Mouse (Mus musculus): Measurements from ENCODE around the gene Otulin. TPM values are rescaled to one million over a fixed set of nuclear protein-coding genes. Genes with fewer than 3 reads are reported as not detected.

Otulin gene
- polyA plus RNA-seq, 1 experiment from 2014 or later, result 12.3 TPM

DNA sequence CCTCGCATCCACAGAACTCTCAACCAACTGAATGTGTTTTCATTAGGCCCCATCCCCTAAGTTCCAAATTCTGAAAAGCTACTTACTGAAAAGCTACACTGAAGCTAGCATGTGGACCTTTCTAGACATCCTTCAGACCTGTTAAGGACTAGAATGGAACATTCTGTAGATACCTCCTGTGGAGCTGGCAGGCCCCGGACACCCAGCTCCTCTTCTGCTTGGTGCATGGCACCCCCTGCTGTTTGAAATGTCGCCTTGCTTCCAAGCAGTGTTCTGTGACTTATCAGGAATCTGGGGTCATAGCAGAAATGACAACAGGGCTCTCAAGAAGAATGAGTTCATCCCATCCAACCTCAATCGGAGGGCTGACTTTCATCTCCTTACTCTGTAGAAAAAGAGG lies 47.5 kb downstream of the Otulin start:
- Histone ChIP-seq H3K27me3 (replicated peaks; ENCODE audit: control insufficient read depth, insufficient read depth, low read length) (no peaks in the 10 kb centered on the region), H3K9me3 (ENCODE audit: control insufficient read depth, low read length) (no peaks in the 10 kb centered on the region), H3K9ac (ENCODE audit: low read depth, low read length) (no peak overlapping the region), H3K27ac (ENCODE audit: low read depth, low read length) (no peak overlapping the region), H3K4me2 (ENCODE audit: low read length) (no peak overlapping the region), H3K4me1 (ENCODE audit: control insufficient read depth, insufficient read depth, low read depth, low read length) (peaks cover 6% of the 10 kb centered on the region; the same call in 1 of the 2 replicates), H3K4me3 (ENCODE audit: low read length) (no peak overlapping the region), H3K36me3 (ENCODE audit: control insufficient read depth, insufficient read depth, low read length) (peaks cover 3% of the 10 kb centered on the region)
- peak; percentile 55; the same call in 1 of the 2 replicates for ATAC-seq
- 77% methylated on average over 4 of the region's 4 CpGs for WGBS

GRCm38 (mm10) chr15:27582428-27582827 lies 48.1 kb downstream of the Otulin start:
- 0 out of 2 replicates have a peak, but pooled peaks cover 5% of the 10 kb centered on the region for H3K4me1 ChIP-seq (ENCODE audit: control insufficient read depth, insufficient read depth, low read depth, low read length)
- H3K9ac ChIP-seq (ENCODE audit: low read depth, low read length), result no peak overlapping the region
- WGBS, result 85% methylated on average over 3 of the region's 3 CpGs
- no peak overlapping the region for H3K27ac ChIP-seq (ENCODE audit: low read depth, low read length)
- H3K4me2 ChIP-seq (ENCODE audit: low read length), result no peak overlapping the region
- ATAC-seq, result no peak
- H3K36me3 ChIP-seq (ENCODE audit: control insufficient read depth, insufficient read depth, low read length), result peaks cover 3% of the 10 kb centered on the region
- no peaks in the 10 kb centered on the region for H3K27me3 ChIP-seq (replicated peaks; ENCODE audit: control insufficient read depth, insufficient read depth, low read length)
- H3K4me3 ChIP-seq (ENCODE audit: low read length), result no peak overlapping the region
- no peaks in the 10 kb centered on the region for H3K9me3 ChIP-seq (ENCODE audit: control insufficient read depth, low read length)

GRCm38 (mm10) chr15:27581640-27582039 lies 48.9 kb downstream of the Otulin start:
- Histone ChIP-seq H3K4me3 (ENCODE audit: low read length) (no peak overlapping the region), H3K36me3 (ENCODE audit: control insufficient read depth, insufficient read depth, low read length) (peaks cover 3% of the 10 kb centered on the region), H3K27me3 (replicated peaks; ENCODE audit: control insufficient read depth, insufficient read depth, low read length) (no peaks in the 10 kb centered on the region), H3K9me3 (ENCODE audit: control insufficient read depth, low read length) (no peaks in the 10 kb centered on the region), H3K27ac (ENCODE audit: low read depth, low read length) (no peak overlapping the region), H3K9ac (ENCODE audit: low read depth, low read length) (no peak overlapping the region), H3K4me1 (ENCODE audit: control insufficient read depth, insufficient read depth, low read depth, low read length) (0 out of 2 replicates have a peak, but pooled peaks cover 5% of the 10 kb centered on the region), H3K4me2 (ENCODE audit: low read length) (no peak overlapping the region)
- WGBS, result 15% methylated on average over 3 of the region's 3 CpGs
- 0 out of 2 replicates have a peak, but pooled peaks have one; percentile 24 for ATAC-seq

GRCm38 (mm10) chr15:27580771-27581170 lies 49.7 kb downstream of the Otulin start:
- WGBS, result 56% methylated on average over 2 of the region's 2 CpGs
- Histone ChIP-seq H3K27ac (ENCODE audit: low read depth, low read length) (no peak overlapping the region), H3K36me3 (ENCODE audit: control insufficient read depth, insufficient read depth, low read length) (peaks cover 3% of the 10 kb centered on the region), H3K4me2 (ENCODE audit: low read length) (no peak overlapping the region), H3K4me3 (ENCODE audit: low read length) (no peak overlapping the region), H3K4me1 (ENCODE audit: control insufficient read depth, insufficient read depth, low read depth, low read length) (0 out of 2 replicates have a peak, but pooled peaks cover 9% of the 10 kb centered on the region), H3K9ac (ENCODE audit: low read depth, low read length) (no peak overlapping the region), H3K27me3 (replicated peaks; ENCODE audit: control insufficient read depth, insufficient read depth, low read length) (no peaks in the 10 kb centered on the region), H3K9me3 (ENCODE audit: control insufficient read depth, low read length) (no peaks in the 10 kb centered on the region)
- ATAC-seq, result no peak

DNA sequence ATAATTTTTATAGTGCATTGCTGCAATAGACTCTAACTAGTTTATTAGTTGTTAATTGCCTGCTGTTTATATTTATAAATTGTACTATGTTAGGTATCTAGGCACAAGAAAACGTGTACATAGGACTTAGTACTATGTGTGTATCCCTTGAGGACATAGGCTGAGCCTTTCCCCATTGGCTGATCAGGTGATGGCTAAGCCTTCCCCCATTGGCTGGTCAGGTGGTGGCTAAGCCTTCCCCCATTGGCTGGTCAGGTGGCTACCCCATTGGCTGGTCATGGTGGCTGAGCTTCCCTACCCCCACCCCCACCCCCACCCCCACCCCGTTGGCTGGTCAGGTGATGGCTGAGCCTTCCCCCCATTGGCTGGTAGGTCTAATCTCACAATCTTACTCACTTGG lies 50.6 kb downstream of the Otulin start:
- no peak overlapping the region for H3K27ac ChIP-seq (ENCODE audit: low read depth, low read length)
- no peak overlapping the region for H3K4me3 ChIP-seq (ENCODE audit: low read length)
- 88% methylated on average over 2 of the region's 2 CpGs for WGBS
- H3K4me1 ChIP-seq (ENCODE audit: control insufficient read depth, insufficient read depth, low read depth, low read length), result 0 out of 2 replicates have a peak, but pooled peaks cover 9% of the 10 kb centered on the region
- H3K4me2 ChIP-seq (ENCODE audit: low read length), result no peak overlapping the region
- no peak overlapping the region for H3K9ac ChIP-seq (ENCODE audit: low read depth, low read length)
- no peak for ATAC-seq
- peaks cover 3% of the 10 kb centered on the region for H3K36me3 ChIP-seq (ENCODE audit: control insufficient read depth, insufficient read depth, low read length)
- H3K9me3 ChIP-seq (ENCODE audit: control insufficient read depth, low read length), result no peaks in the 10 kb centered on the region
- no peaks in the 10 kb centered on the region for H3K27me3 ChIP-seq (replicated peaks; ENCODE audit: control insufficient read depth, insufficient read depth, low read length)

GRCm38 (mm10) chr15:27578918-27579317 lies 51.6 kb downstream of the Otulin start:
- H3K27me3 ChIP-seq (replicated peaks; ENCODE audit: control insufficient read depth, insufficient read depth, low read length), result no peaks in the 10 kb centered on the region
- H3K9ac ChIP-seq (ENCODE audit: low read depth, low read length), result no peak overlapping the region
- ATAC-seq, result no peak
- no peaks in the 10 kb centered on the region for H3K9me3 ChIP-seq (ENCODE audit: control insufficient read depth, low read length)
- WGBS, result 94% methylated on average over 6 of the region's 6 CpGs
- H3K4me1 ChIP-seq (ENCODE audit: control insufficient read depth, insufficient read depth, low read depth, low read length), result 0 out of 2 replicates have a peak, but pooled peaks cover 9% of the 10 kb centered on the region
- no peak overlapping the region for H3K27ac ChIP-seq (ENCODE audit: low read depth, low read length)
- no peak overlapping the region for H3K4me2 ChIP-seq (ENCODE audit: low read length)
- peaks cover 3% of the 10 kb centered on the region for H3K36me3 ChIP-seq (ENCODE audit: control insufficient read depth, insufficient read depth, low read length)
- no peak overlapping the region for H3K4me3 ChIP-seq (ENCODE audit: low read length)

DNA sequence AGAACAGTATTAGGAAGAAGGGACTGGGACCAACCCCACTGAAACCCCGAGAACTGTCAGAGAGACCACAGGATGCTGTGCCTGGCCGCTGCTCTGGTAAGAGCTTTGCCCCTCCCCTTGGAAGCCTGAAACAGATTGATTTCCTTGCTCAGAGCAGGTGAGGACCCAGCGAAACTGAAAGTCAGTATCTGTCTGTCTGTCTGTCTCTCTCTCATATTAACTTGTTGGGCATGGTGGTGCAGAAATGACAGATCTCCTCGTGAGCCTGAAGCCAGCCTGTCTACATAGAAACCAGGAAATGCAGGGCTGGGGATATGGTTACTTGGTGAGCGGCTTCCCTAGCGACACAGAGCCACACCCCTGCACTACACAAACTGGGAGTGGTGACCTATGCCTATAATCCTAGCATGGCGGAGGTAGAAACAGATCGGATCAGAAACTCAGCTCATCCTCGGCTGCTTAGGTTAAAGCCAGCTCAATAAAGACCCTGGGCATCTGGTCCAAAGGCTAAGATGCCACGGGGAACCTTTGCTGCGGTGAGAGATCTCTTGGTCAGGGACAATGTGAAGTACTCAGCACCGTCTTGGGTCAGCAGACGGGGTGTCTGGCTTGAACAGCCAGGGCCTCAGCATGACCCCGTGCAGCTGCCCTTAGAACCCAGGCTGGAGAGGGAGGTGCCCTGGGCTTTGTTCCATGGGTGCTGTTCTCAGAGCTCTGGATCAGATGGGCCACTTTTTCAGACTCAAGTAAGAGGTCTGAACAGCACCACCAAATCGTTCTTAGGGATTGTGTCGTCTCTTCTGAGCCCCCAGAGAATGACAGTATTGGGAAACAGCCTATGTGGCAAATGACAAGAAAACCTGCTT lies 52.3 kb downstream of the Otulin start:
- no peak for ATAC-seq
- no peak overlapping the region for H3K27ac ChIP-seq (ENCODE audit: low read depth, low read length)
- H3K9ac ChIP-seq (ENCODE audit: low read depth, low read length), result no peak overlapping the region
- no peak overlapping the region for H3K4me3 ChIP-seq (ENCODE audit: low read length)
- H3K9me3 ChIP-seq (ENCODE audit: control insufficient read depth, low read length), result no peaks in the 10 kb centered on the region
- peaks cover 5% of the 10 kb centered on the region for H3K36me3 ChIP-seq (ENCODE audit: control insufficient read depth, insufficient read depth, low read length)
- H3K27me3 ChIP-seq (replicated peaks; ENCODE audit: control insufficient read depth, insufficient read depth, low read length), result no peaks in the 10 kb centered on the region
- WGBS, result 78% methylated on average over 16 of the region's 16 CpGs
- 0 out of 2 replicates have a peak, but pooled peaks cover 9% of the 10 kb centered on the region for H3K4me1 ChIP-seq (ENCODE audit: control insufficient read depth, insufficient read depth, low read depth, low read length)
- no peak overlapping the region for H3K4me2 ChIP-seq (ENCODE audit: low read length)

GRCm38 (mm10) chr15:27576886-27577285 lies 53.6 kb downstream of the Otulin start:
- no peak overlapping the region for H3K4me3 ChIP-seq (ENCODE audit: low read length)
- 0 out of 2 replicates have a peak, but pooled peaks cover 5% of the 10 kb centered on the region for H3K36me3 ChIP-seq (ENCODE audit: control insufficient read depth, insufficient read depth, low read length)
- H3K9me3 ChIP-seq (ENCODE audit: control insufficient read depth, low read length), result no peaks in the 10 kb centered on the region
- 0 out of 2 replicates have a peak, but pooled peaks cover 9% of the 10 kb centered on the region for H3K4me1 ChIP-seq (ENCODE audit: control insufficient read depth, insufficient read depth, low read depth, low read length)
- no peaks in the 10 kb centered on the region for H3K27me3 ChIP-seq (replicated peaks; ENCODE audit: control insufficient read depth, insufficient read depth, low read length)
- no peak overlapping the region for H3K9ac ChIP-seq (ENCODE audit: low read depth, low read length)
- 67% methylated on average over 1 of the region's 1 CpGs for WGBS
- no peak for ATAC-seq
- H3K27ac ChIP-seq (ENCODE audit: low read depth, low read length), result no peak overlapping the region
- no peak overlapping the region for H3K4me2 ChIP-seq (ENCODE audit: low read length)

DNA sequence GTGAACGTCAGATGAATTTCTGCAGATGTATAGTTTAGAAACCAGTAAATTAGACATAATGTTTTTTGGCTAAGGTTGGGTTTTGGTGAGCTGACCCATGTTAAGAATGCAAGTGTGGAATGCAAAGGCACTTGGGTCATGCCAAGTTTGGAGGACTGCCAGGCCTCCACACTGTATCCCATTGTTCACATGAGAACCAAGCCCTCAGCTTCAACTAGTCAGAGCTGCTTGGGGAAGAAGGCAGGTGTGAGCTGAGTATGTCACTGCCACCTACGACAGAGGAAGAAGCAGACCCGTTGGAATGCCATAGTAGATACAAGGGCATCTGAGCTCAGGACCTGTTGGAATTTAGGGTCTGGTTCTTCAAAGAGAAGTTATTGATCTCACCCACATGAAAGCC lies 54.6 kb downstream of the Otulin start:
- Histone ChIP-seq H3K27me3 (replicated peaks; ENCODE audit: control insufficient read depth, insufficient read depth, low read length) (no peaks in the 10 kb centered on the region), H3K9ac (ENCODE audit: low read depth, low read length) (no peak overlapping the region), H3K9me3 (ENCODE audit: control insufficient read depth, low read length) (no peaks in the 10 kb centered on the region), H3K4me2 (ENCODE audit: low read length) (no peak overlapping the region), H3K27ac (ENCODE audit: low read depth, low read length) (peak overlapping the region; percentile 30; the same call in 1 of the 2 replicates), H3K4me3 (ENCODE audit: low read length) (no peak overlapping the region), H3K36me3 (ENCODE audit: control insufficient read depth, insufficient read depth, low read length) (peaks cover 11% of the 10 kb centered on the region; the same call in 1 of the 2 replicates), H3K4me1 (ENCODE audit: control insufficient read depth, insufficient read depth, low read depth, low read length) (0 out of 2 replicates have a peak, but pooled peaks cover 4% of the 10 kb centered on the region)
- WGBS, result 70% methylated on average over 3 of the region's 3 CpGs
- no peak for ATAC-seq
